Mouse (Mus musculus) monocyte, adult 59 days (primary cell): Measurements from ENCODE around the gene Zfp975. TPM values are rescaled to one million over a fixed set of nuclear protein-coding genes. Genes with fewer than 3 reads are reported as not detected.

Experiments used
- total RNA-seq, 2 experiments: library from RNA; stranded (reverse); gene quantifications; one replicate each; pipeline ENCODE4 v1.2.4; 2023

Zfp975 gene
- total RNA-seq, result 1 to 10 TPM; 1.7 to 2.3 TPM

DNA sequence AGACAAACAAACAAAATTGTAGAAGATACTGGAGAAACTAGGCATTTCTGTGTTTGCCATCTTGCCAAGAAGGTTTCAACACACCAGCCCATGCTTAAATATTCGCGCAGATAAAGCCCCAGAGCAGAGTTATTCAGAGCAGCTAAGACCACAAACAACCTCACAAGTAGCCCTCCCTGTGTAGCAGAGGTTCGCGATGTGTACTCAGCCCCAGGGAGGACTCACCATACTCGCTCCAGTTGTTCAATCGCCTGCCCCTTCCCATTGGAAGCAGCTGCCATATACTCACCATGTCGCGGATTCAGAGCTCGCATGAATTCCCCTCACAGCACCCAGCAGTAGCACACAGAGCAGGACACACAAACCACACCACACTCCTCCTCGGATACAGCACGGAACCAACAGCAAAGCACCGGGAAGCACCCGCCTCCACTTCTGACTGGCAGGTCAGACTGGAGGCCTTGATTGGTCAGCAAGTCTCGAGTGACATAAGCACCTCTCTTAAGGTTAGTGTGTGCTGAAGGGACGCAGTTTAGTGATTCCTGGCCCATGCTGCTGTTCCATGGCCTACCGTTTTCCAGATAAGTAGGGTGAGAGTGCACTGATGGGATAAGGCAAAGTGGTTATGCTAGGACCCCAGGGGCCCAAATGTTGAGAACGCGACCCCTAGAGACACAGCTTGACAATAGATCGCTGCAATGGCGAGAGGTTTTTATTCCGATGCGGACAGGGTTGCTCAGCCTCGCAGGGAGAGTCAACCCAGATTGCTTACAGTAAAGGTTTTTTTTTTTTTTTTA lies at the start of gene Zfp975:
Gene Zfp975, minus strand, starts transcription at position 381 of the 797 bp plus-strand sequence.

DNA sequence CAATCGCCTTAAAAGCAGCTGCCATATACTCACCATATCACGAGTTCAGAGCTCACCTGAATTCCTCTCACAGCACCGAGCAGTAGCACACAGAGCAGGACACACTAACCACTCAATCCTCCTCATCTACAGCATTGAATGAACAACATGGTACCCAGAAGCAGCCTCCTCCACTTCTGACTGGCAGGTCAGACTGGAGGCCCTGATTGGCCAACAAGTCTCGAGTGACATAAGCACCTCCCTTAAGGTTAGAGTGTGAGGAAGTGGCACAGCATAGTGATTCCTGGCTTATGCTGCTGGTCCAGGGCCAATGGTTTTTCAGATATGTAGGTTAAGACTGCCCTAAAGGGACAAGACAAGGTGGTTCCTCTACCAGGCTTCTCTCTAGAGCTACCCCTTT lies 34.4 kb upstream of the Zfp975 start, which contains the start of gene Gm17067:
Gene Gm17067, minus strand, starts transcription at position 101 of the 400 bp plus-strand sequence.

DNA sequence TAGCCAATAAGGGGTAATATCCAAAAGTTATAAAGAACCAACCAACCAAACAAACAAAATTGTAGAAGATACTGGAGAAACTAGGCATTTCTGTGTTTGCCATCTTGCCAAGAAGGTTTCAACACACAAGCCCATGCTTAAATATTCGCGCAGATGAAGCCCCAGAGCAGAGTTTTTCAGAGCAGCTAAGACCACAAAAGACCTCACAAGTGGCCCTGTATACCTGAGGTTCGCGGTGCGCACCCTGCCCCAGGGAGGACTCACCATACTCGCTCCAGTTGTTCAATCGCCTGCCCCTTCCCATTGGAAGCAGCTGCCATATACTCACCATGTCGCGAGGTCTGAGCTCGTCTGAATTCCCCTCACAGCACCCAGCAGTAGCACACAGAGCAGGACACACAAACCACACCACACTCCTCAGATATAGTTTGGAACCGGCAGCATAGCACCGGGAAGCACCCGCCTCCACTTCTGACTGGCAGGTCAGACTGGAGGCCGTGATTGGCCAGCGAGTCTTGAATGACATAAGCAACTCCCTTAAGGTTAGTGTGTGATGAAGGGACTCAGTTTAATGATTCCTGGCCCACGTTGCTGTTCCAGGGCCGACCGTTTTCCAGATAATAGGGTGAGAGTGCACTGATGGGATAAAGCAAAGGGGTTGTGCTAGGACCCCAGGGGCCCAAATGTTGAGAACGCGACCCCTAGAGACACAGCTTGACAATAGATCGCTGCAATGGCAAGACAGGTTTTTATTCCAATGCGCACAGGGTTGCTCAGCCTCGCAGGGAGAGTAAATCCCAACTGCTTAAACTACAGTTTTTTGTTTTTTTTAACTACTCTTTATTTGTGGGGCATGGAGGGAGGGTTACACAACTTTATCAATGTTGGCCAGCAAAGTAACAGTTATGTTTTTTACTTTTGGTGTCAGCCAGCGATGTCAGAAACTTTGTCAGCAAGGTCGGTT lies 50.1 kb downstream of the Zfp975 start, which contains the start of gene Zfp976:
Gene Zfp976, minus strand, starts transcription at position 437 of the 964 bp plus-strand sequence.

Other genes starting within 250 kb of the Zfp975 start
- gene 4933421I07Rik, start 244.6 kb downstream of the Zfp975 start, total RNA-seq, result not detected
- gene Zfp141, start 187.0 kb downstream of the Zfp975 start, total RNA-seq, result 10 to 100 TPM in 1 of 2 experiments, 1 to 10 TPM in 1; 7.9 to 10.0 TPM
- not detected for gene Gm21028, start 114.2 kb downstream of the Zfp975 start, total RNA-seq
- gene Zfp977, start 100.2 kb downstream of the Zfp975 start, total RNA-seq, result not detected
- gene Zfp976, start 50.2 kb downstream of the Zfp975 start, total RNA-seq, result under 1 TPM; 0.45 to 0.55 TPM
- gene Gm17067, start 34.3 kb upstream of the Zfp975 start, total RNA-seq, result not detected
- gene Vmn2r62, start 100.8 kb upstream of the Zfp975 start, total RNA-seq, result not detected
- under 1 TPM in 1 of 2 experiments, not detected in 1; 0.10 TPM for gene Gm2381, start 174.5 kb upstream of the Zfp975 start, total RNA-seq
- gene Vmn2r63, start 241.1 kb upstream of the Zfp975 start, total RNA-seq, result not detected